Mouse (Mus musculus) cerebellum, postnatal 36 days (tissue): ENCODE measurements at regions not wholly inside any gene's neighbourhood (a gene's known extent, or its start where the extent isn't known, plus 50 kb on each side); places are given as distances from the start of the nearest gene placed in this dataset.
"Not testable (repeated sequence)": the region's sequence is repeated elsewhere in the genome, so short reads cannot be mapped to it uniquely, and the experiment has no call there.

ENCODE experiments used
- DNase-seq, 2 experiments: peaks; one replicate each; pipeline ENCODE4 v3.0.0; 2021 to 2022; ENCODE audit warnings: mixed read lengths in 2 of 2

GRCm38 (mm10) chr3:130818467-130819030 lies 88.4 kb upstream of the Rpl34 start:
- DNase-seq: peak; percentile 83 to 86

DNA sequence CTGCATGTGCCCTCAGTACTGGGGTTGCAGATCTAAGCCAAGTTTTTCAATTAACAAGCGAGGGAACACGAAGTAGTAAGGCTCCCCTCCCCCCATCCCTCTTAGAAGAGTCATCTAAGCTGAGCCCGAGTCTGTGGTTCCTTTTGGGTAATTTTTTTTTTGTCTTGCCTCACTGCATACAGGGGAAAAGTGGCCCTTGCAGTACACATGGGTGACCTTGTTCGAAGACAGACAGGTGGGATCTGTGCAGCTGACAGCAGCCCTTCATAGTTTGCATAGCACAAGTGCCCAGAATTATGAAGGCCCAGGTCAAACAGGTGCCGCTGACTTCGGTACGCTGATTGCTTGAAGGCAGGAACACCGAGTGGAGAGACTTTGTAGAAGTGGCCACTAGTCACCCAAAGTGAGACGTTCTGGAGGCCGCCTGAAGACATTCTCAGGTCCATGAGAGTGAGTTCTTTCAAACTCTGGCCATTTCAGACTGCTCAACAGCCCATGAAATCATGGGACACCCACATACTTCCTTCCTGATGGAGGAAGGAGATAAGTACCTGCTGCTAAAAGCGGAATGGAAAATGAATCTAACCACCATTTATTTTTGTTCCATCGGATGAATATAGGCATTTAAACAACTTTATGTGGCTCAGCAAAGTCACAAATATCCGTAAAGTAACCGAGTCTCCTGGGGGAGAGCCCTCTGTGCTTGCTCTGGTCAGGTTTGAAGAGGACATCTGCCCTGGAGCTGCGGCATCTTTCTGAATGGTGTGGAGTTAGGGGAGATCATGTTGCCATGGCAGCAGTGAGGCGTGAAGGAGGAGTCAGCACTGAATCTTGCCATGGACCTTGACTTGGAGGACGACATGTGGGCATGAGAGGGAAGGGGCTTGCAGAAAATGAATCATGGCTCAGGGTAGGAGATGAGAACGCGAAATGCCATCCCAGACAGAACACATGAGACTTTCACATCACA lies 79.8 kb upstream of the Rpl34 start:
- DNase-seq: no peak

DNA sequence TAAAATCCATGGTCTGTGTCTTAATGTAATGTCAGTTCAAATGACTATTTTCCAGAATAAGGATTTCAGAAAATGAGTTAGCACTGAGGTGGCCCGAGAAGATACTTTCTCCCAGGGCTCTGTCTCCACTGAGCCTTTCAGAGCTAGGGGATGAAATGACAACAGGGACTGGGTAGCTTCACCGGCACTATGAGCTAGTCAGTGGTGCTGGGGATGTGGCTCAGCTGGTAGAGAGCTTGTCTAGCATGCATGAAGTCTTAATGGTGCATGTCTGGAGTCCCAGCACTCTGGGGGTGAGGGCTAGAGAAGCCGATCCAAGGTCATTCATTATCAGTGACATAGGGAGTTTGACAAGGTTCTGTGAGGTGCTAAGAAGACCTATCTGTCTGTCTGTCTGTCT lies 75.1 kb upstream of the Rpl34 start:
- DNase-seq: no peak

DNA sequence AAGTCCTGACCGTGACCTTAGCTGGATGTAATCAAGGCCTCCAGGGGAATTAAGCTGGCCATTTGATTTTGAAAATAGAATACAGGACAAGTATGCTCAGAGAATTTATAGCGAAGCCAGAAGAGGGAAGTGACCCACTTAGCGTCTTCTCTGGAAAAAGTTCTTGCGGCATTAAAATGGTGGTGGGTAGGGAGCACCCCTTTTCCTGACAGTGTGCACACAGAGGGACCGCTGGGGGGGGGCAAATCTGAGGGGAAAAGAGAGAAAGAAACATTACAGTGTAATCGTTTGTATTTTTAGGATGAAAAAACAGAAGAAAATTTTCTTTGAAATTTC lies 74.1 kb upstream of the Rpl34 start:
- no peak for DNase-seq

DNA sequence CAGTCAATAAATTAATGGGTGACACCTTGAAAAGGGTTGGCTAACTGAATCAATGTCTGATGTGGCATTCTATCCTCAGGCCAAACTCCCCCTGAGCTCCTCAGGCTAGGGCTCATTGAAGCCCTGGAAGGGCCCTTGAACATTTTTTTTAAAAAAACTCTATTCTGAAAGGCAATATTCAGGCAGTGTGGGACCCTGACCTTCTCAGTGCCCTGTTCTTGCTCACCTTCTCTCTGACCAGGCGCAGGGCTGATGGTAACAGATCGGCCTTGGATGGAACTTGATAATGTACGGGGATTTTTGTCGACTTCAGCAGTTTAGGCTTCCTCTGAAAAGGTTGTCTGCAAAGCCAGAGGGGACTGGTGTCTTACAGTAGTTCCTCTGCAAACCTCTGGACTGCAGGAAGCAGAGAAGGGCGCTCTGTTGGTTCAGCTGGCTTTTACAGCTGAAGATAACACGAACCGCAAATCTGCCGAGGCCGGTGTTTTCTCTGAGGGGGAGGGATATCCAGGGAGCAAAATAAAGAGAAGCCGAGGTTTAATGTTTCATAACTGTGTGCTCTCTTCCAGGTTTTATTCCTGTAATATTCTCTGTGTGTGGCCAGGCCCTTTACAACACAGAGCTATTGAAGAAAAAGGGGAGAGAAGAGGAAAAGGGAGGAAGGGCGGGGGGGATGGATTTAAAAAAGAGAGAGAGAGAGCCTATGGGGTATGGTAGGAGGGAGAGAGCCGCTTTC lies 73.6 kb upstream of the Rpl34 start:
- no peak for DNase-seq

DNA sequence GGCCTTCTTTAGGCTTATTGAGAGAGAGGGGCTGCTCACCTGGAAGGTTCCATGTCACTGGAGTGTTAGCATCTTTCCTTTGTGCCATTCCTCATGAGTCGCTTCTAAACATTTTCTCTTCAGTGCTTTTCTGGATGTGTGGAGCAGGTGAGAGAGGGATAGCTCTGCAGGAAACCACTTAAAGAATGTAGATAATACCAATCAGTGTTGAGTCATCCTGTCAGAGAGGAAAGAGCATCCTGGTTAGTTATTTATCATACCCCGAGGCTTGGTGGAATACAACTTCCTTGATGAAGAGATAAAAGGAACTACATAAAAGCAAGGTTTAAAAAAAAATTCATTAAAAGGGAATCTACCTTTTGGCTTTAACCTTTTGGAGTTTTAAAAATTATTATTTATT lies 69.8 kb upstream of the Rpl34 start:
- no peak for DNase-seq

- not testable (repeated sequence) for DNase-seq
Measured at GRCm38 (mm10) chr3:130797956-130798355, 67.8 kb upstream of the Rpl34 start.

DNA sequence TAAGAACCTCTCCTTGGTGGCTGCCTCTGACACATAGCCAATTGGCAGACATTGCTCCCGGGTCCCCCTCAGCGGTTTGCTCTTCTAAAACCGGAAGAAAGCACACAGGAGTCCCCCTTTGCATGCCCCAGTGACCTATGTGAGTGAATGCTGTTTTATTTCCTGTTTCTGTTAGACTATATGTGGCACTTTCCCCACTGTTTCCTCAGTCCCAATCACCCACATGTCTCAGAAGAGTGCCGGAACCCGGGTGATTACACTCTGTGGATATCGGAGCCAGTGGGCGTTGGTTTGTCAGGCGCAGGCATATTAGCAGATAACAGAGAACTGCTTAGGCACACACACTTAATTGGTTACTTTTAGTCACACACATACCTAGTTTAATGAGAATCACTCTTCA lies 66.3 kb upstream of the Rpl34 start:
- DNase-seq: no peak

DNA sequence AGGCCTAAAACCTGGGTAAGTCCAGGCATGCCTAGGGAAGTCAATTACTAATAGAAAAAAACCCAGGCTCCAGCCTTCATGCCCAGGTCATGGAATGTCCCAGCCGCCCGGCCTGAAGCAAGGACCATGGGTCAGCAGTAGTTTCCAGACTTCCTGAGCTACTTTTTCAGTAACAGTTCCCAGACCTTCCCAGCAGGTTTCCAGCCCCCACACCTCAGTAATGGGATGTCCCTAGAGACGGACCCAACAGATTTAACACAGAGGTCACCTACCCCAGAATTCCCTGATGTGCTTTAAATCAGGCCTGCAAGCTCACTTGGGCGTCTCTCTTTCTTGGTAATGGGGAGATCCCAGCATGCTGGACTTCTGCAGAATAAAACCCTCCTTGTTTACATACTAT lies 65.2 kb upstream of the Rpl34 start:
- no peak for DNase-seq

DNA sequence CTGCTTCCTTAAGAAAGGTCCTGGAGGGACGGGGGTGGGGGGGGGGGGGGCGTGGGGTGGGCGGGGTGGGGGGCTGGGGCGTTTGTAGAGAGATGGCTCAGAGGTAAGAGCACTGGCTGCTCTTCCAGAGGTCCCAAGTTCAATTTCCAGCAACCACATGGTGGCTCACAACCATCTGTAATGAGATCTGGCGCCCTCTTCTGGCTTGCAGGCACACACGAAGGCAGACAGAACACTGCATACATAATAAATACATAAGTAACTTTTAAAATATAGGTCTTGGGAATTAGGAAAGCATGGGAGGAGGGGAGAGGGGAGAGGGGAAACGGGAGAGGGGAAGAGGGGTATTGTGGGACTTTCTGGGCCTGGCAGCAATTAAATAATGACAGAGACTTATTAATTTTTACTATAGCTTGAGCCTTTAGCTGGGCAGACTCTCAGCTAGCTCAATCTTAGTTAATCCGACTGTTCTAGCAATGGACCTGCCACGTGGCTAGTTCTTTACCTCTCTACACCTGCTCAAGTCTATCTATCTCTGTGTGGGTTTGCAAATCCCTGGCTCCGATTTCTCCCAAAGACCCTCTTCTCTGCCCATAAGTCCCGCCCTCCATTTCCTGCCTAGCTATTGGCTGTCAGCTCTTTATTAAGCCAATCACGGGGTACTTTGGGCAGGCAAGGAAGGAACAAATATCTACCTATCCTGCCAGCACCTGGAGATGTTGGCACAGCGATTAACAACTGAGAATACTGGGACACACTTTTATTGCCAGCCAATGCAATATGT lies 64.1 kb upstream of the Rpl34 start:
- DNase-seq: no peak

DNA sequence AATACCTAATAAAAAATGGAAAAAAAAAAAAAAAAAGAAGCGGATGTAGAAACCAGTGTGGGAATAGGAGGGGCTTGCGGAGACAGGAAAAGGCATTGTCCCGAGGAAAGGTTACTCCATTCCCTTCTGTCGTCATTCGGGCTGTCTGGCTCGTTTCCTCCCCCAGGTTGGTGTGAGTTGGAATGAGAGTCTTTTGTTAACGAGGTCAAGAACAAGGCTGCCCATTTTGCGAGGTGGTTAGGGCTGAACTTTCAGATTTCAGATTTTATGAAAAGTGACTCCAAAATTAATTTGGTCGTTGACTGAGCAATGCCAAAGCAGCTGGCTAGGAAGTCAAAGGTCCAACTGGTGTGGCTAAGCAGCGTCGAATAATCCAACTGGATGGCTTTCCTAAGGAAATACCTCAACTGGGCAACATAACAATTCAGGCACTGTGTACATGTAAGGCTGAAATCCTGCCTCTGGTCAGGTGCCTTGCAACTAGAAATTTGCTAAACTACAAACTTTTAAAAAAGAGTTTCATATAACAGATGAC lies 50.6 kb upstream of the Rpl34 start:
- no peak for DNase-seq
